Mouse (Mus musculus): ENCODE results near the gene Jhy. TPM values are rescaled to one million over a fixed set of nuclear protein-coding genes. Genes with fewer than 3 reads are reported as not detected.

Gene Jhy
- 0.05 and 0.07 TPM in 2 replicates for polyA plus RNA-seq (2012; rRNA removed)

GRCm38 (mm10) chr9:40963586-40964417, at the start of gene Jhy:
Jhy (minus strand) TSS chr9:40964118.

GRCm38 (mm10) chr9:41004415-41004814, 40.5 kb upstream of the Jhy start, which contains the start of gene Crtam:
Crtam (minus strand) TSS chr9:41004628.

GRCm38 (mm10) chr9:40873556-40874470, 90.1 kb downstream of the Jhy start, which contains the start of gene Bsx:
Bsx (plus strand) TSS chr9:40874127.

Other genes starting within 250 kb of the Jhy start
- 1,509 and 1,525 TPM in 2 replicates for gene Hspa8, start 163.1 kb downstream of the Jhy start, polyA plus RNA-seq (2012; rRNA removed)
- not detected in 2 replicates for gene Bsx, start 90.0 kb downstream of the Jhy start, polyA plus RNA-seq (2012; rRNA removed)
- not detected in 2 replicates for gene Crtam, start 40.5 kb upstream of the Jhy start, polyA plus RNA-seq (2012; rRNA removed)
- gene Ubash3b, start 197.6 kb upstream of the Jhy start, polyA plus RNA-seq (2012; rRNA removed), result 1.5 and 1.8 TPM in 2 replicates

Measured in colon, adult 2 months (tissue).